Mouse (Mus musculus) thymus, adult 2 months (tissue): ENCODE results near the gene Osbpl2. TPM values are rescaled to one million over a fixed set of nuclear protein-coding genes. Genes with fewer than 3 reads are reported as not detected.

Source experiments
- DNase-seq: peaks from one replicate; pipeline ENCODE4 v3.0.0; 2021
- H3K27ac ChIP-seq: fragments of 200-500 bp; 2 replicates; pipeline ENCODE4 v1.5.1; 2012; ENCODE audit warnings: low read length, control low read depth; ENCODE audit not compliant: control insufficient read depth, insufficient read depth
- H3K27me3 ChIP-seq: fragments of 200-500 bp; 2 replicates; pipeline ENCODE4 v1.6.1; 2012; ENCODE audit warnings: mild to moderate bottlenecking, low read length, moderate library complexity, mixed read lengths; ENCODE audit not compliant: control insufficient read depth, insufficient read depth
- H3K36me3 ChIP-seq: fragments of 200-500 bp; 2 replicates; pipeline ENCODE4 v1.6.1; 2012; ENCODE audit warnings: mild to moderate bottlenecking, low read length, moderate library complexity; ENCODE audit not compliant: control insufficient read depth, insufficient read depth
- H3K4me1 ChIP-seq: fragments of 200-500 bp; replicated peaks from 2 replicates; pipeline ENCODE4 v1.6.1; 2012; ENCODE audit warnings: low read length; ENCODE audit not compliant: control insufficient read depth, insufficient read depth
- H3K4me3 ChIP-seq: fragments of 200-500 bp; 2 replicates; pipeline ENCODE4 v1.5.1; 2012; ENCODE audit warnings: mild to moderate bottlenecking, low read length, control low read depth, moderate library complexity; ENCODE audit not compliant: control insufficient read depth, insufficient read depth
- CTCF ChIP-seq: fragments of 200-500 bp; IDR thresholded peaks from 2 replicates; pipeline ENCODE4 v1.5.1; 2012; ENCODE audit warnings: mild to moderate bottlenecking, control low read depth, low read length, moderate library complexity, borderline replicate concordance; ENCODE audit not compliant: control insufficient read depth, poor library complexity, insufficient read depth; ENCODE audit errors: extremely low read depth
- POLR2A ChIP-seq: fragments of 200-500 bp; IDR thresholded peaks from 2 replicates; pipeline ENCODE4 v1.6.1; 2012; ENCODE audit warnings: mild to moderate bottlenecking, low read length, control low read depth, moderate library complexity; ENCODE audit not compliant: control insufficient read depth, poor library complexity, insufficient read depth; ENCODE audit errors: extremely low read depth
- WGBS: fragments of 180-500 bp; shearing (Covaris S2); methylation state at CpG from one replicate; pipeline ENCODE4 v1.1.7; 2018; 5-methylcytosine and 5-hydroxymethylcytosine counted together
- polyA plus RNA-seq: library from polyadenylated mRNA; depleted of rRNA; stranded (reverse); fragments of >200 nt; gene quantifications from 2 replicates; pipeline ENCODE4 v1.2.3, GENCODE M21; 2012

The Osbpl2 gene
- polyA plus RNA-seq, 1 experiment = 21.7 TPM

DNA sequence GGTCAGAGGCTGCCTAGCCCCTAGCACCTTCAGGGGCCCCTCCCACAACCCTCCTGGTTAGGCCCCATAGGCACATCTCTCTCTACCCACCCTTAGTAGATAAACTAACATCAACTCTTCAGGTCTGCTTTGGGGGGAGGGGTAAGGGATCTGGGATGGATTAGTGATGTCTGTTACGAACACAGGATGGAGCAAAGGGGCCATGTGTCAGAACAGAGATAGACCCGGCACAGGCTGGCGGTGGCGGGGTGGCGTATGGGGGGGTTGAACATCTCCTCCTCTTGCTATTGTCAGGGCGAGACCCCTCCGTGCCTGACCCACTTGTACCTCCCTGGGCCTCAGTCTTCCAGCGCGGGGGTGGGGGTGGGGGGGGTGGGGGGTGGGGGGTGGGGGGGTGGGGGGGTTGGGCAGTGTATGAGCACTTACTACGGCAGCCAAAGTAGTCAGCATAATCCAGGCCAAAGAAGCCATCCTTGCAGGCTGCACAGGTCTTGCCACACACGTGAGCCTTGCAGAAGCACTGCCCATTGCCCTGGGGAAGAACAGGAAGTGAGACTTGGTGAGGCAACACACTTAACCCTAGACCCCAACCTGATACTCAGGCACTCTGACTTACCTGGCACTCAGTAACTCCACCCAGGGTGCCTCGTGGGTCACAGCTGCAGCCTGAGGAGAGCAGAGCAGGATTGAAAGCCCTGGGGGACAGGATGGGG, 77.7 kb downstream of the Osbpl2 start:
- Histone ChIP-seq H3K36me3 (no peaks in the 10 kb centered on the region), H3K4me3 (no peak overlapping the region), H3K4me1 (peaks cover under 1% of the 10 kb centered on the region; the same call in 1 of the 2 replicates), H3K27ac (no peak overlapping the region), H3K27me3 (no peaks in the 10 kb centered on the region)
- 73% methylated on average over 12 of the region's 12 CpGs for WGBS
- TF ChIP-seq CTCF (no peak), POLR2A (no peak)
- DNase-seq = no peak

DNA sequence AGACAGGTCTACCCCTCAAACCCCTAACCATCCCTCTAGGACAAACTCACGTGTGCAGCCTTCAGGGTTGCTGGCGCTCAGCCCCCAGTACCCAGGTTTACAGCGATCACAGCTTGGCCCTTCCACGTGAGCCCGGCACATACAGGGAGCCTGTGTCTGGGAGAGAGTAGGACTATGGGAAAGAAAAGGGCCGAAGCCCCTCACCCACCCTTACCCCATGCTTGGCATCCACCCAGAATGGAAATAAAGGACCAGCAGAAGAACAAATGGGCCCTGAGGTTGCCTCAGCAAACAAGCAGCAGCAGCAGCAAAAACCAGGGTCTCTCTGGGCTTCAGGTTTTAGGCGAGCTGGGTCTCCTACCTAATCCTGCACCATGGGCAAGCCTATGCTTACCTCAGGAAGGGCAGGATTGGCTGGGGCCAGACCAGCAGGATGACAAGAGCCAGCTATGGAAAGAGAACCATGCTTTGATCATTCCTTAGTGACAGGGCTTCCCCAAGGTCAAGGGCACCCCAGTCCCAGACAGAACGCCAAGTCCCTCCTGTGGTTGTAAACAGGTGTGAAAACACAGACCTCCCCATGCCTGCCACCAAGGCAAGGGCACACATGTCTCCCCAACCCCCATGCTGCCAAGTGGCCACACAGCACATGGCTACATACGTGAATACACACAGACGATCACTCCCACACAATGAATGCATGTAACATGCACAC, 78.4 kb downstream of the Osbpl2 start:
- no peak overlapping the region for H3K4me3 ChIP-seq
- TF ChIP-seq CTCF = no peak
- no peak for TF ChIP-seq POLR2A
- no peaks in the 10 kb centered on the region for H3K36me3 ChIP-seq

DNA sequence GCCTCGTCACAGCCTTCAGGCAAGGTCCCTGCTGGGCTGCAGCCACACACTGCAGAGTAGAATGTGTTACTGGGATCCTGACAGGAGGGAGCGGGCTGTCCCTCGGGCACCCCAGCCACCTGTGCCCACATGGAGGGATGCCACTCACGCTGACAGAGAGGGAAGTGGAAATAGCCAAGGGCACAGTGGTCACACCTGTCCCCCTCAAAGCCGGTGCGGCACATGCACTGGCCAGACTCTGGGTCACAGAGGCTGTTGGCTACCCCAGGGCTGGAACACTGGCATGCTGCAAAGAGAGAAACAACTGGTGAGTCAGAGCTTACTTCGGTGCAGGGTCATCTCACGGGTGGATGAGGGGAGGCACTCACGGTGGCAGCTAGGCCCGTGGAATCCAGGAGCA, 79.7 kb downstream of the Osbpl2 start:
- H3K27me3 ChIP-seq = no peaks in the 10 kb centered on the region
- H3K36me3 ChIP-seq = no peaks in the 10 kb centered on the region
- no peak overlapping the region for H3K4me3 ChIP-seq
- H3K4me1 ChIP-seq = no peaks in the 10 kb centered on the region
- 93% methylated on average over 10 of the region's 10 CpGs for WGBS
- no peak for TF ChIP-seq CTCF
- TF ChIP-seq POLR2A = no peak
- H3K27ac ChIP-seq = no peak overlapping the region
- DNase-seq = no peak

More for the DNA sequence above, 78.4 kb downstream of the Osbpl2 start:
- WGBS = 90% methylated on average over 10 of the region's 10 CpGs
- no peak overlapping the region for H3K27ac ChIP-seq
- DNase-seq = no peak
- no peaks in the 10 kb centered on the region for H3K4me1 ChIP-seq
- no peaks in the 10 kb centered on the region for H3K27me3 ChIP-seq

DNA sequence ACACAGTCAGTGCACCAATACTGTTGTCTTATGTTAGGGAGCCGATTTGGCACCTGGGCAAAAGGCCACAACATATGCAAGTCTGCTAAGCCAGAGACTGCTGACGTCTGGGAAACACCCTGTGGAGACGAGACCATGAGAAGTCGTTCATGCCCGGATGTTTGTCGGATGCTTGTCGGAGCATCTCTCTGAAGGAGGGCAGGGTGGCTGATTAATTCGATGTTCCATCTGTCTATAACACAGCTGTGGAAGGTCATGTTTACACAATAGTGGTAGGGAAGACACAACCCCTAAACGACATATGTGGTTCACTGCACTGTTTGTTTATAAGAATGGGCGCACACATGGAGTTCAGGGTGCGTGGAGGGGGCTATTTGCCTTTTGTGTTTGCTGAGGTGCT, 81.6 kb downstream of the Osbpl2 start:
- DNase-seq = no peak
- TF ChIP-seq CTCF = no peak
- TF ChIP-seq POLR2A = no peak
- Histone ChIP-seq H3K27me3 (no peaks in the 10 kb centered on the region), H3K27ac (no peak overlapping the region), H3K36me3 (no peaks in the 10 kb centered on the region), H3K4me1 (no peaks in the 10 kb centered on the region), H3K4me3 (no peak overlapping the region)
- WGBS = 91% methylated on average over 11 of the region's 11 CpGs

DNA sequence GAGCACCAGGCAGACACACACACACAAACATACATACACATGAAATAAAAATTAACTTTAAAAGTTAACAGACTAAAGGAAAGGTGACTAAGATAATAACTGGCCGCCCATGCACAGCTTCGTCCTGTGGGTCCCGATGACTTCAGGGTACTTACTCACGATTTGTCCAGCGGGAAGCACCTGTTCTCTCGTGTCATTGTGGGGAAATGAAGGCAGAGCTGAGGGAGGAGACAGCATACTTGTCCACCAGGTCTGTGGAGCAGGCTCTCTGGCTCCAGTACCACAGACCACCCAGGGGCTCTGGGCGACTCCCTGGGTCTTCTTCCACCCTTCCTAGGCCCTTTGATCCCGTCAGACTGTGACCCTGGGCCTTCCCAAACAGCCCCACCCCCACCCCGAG, 82.2 kb downstream of the Osbpl2 start:
- Histone ChIP-seq H3K27me3 (no peaks in the 10 kb centered on the region), H3K4me1 (no peaks in the 10 kb centered on the region), H3K36me3 (no peaks in the 10 kb centered on the region), H3K27ac (no peak overlapping the region), H3K4me3 (no peak overlapping the region)
- 89% methylated on average over 9 of the region's 9 CpGs for WGBS
- no peak for DNase-seq
- TF ChIP-seq POLR2A (no peak), CTCF (no peak)

DNA sequence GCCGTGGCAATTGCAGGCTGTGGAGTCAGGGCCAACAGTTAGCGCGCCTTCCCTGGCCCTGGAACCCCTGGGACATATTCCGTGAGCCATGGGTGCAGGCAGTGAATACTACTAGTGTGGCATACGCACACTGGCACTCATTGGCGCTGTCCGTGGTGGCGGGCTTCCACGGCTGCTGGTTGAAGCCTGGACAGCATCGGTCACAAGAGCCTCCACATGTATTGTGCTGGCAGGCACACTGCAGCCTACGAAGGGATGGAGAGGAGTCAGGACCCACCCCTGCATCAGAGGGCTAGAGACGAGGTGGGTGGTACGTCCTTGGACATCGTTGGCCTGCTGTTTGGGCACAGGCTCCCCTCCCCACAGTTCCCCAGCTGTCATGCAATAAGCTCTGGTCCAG, 83.2 kb downstream of the Osbpl2 start:
- H3K4me1 ChIP-seq = no peaks in the 10 kb centered on the region
- WGBS = 95% methylated on average over 14 of the region's 14 CpGs
- no peaks in the 10 kb centered on the region for H3K36me3 ChIP-seq
- no peak overlapping the region for H3K4me3 ChIP-seq
- no peak overlapping the region for H3K27ac ChIP-seq
- H3K27me3 ChIP-seq = no peaks in the 10 kb centered on the region
- DNase-seq = no peak
- TF ChIP-seq POLR2A = no peak
- no peak for TF ChIP-seq CTCF
